Mouse (Mus musculus): ENCODE results near the gene Creld1. TPM values are rescaled to one million over a fixed set of nuclear protein-coding genes. Genes with fewer than 3 reads are reported as not detected.

The Creld1 gene
- polyA plus RNA-seq, 1 experiment from 2014 or later, result 14.0 TPM

DNA sequence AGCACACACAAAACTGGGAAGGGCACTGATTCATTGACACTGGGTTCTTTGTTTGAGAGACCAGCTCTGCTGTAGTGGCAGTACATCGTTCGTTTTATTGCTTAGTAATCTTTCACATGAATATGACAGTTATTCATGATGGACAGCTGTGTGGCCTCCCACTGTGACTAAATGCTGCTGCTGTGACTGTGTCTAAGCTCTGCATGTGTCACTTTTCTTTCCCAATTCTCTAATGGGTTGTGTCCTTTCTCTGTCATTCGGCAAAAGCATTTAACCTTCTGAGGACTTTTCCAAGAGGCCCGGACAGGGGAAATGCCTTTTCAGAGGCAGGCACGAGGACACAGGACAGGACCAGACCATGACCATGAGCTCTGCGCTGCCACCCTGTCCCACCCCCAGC, 30.8 kb downstream of the Creld1 start:
- TF ChIP-seq EP300 (IDR thresholded peaks at IDR 0.05; ENCODE audit: low read depth) (no peak), CTCF (IDR thresholded peaks at IDR 0.05; ENCODE audit: low read depth) (no peak)

DNA sequence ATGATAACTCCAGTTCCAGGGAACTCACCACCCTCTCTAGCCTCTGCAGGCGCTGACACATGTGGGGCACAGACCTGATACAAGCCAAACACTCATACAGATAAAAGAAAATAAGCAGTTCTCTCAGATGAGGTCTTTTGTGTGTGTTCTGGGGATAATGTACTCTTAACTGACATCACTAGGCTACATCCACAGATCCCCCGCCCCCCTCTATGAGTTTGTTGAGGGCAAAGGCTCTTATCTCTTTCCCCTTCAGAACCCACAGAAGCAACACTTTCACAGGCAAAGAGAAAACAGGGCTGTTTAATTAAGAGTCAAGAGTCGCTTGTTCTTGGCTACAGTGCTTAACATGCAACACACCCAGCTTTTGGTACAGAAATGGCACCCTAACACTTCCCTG, 31.5 kb downstream of the Creld1 start:
- ATAC-seq (no peak), DNase-seq (no peak)
- Histone ChIP-seq H3K4me2 (ENCODE audit: low read depth, low read length) (no peak overlapping the region), H3K9me3 (ENCODE audit: low read length) (no peaks in the 10 kb centered on the region), H3K27ac (ENCODE audit: low read depth) (no peak overlapping the region), H3K36me3 (replicated peaks; ENCODE audit: insufficient read depth, low read length) (peaks cover 59% of the 10 kb centered on the region), H3K4me3 (ENCODE audit: low read depth, low read length) (no peak overlapping the region), H3K9ac (replicated peaks) (no peak overlapping the region), H3K4me1 (ENCODE audit: insufficient read depth) (peaks cover 3% of the 10 kb centered on the region; the same call in 1 of the 2 replicates), H3K27me3 (ENCODE audit: insufficient read depth, low read length) (no peaks in the 10 kb centered on the region)
- TF ChIP-seq CTCF (IDR thresholded peaks at IDR 0.05; ENCODE audit: low read depth), result no peak
- TF ChIP-seq EP300 (IDR thresholded peaks at IDR 0.05; ENCODE audit: low read depth), result no peak
- WGBS (ENCODE audit: insufficient replicate concordance), result 70% methylated on average over 3 of the region's 3 CpGs

More for the DNA sequence above, 30.8 kb downstream of the Creld1 start:
- Histone ChIP-seq H3K9me3 (ENCODE audit: low read length) (no peaks in the 10 kb centered on the region), H3K4me1 (ENCODE audit: insufficient read depth) (peaks cover 3% of the 10 kb centered on the region; the same call in 1 of the 2 replicates), H3K4me3 (ENCODE audit: low read depth, low read length) (no peak overlapping the region), H3K4me2 (ENCODE audit: low read depth, low read length) (no peak overlapping the region), H3K9ac (replicated peaks) (no peak overlapping the region), H3K27ac (ENCODE audit: low read depth) (no peak overlapping the region), H3K27me3 (ENCODE audit: insufficient read depth, low read length) (no peaks in the 10 kb centered on the region), H3K36me3 (replicated peaks; ENCODE audit: insufficient read depth, low read length) (peaks cover 53% of the 10 kb centered on the region)
- DNase-seq (no peak), ATAC-seq (no peak)
- 88% methylated on average over 6 of the region's 6 CpGs for WGBS (ENCODE audit: insufficient replicate concordance)

DNA sequence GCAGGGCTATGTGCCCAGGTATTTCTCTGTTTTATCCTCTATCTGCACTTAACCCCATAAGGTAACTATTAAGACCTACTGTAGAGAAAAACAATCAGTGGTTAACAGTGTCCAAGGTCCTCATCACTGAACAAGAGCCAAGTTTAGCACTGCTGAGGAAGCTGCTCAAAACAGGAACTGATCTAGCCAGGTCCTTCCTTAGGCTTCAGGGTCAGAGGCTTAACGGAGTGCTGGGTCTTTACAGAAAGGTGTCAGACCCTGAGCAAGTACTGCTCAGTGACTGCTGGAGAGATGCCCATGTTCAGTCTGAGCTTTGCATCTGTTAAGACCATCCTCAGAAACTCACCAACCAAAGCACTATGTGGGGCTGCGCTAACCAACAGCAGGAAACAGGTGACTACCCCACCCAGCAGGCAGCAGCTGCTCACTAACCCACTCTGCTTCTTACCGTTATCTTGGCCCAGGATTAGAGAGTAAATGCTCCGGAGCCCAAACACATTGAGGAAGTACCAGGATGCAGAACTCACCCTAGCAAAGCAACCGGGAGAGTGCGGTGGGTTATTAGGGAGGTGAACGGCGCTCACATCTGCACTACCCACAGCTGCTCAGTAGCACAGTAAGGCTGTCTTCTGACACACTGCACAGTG, 34.5 kb downstream of the Creld1 start:
- Histone ChIP-seq H3K9ac (replicated peaks) (no peak overlapping the region), H3K36me3 (replicated peaks; ENCODE audit: insufficient read depth, low read length) (peaks cover 80% of the 10 kb centered on the region), H3K27ac (ENCODE audit: low read depth) (0 out of 2 replicates have a peak overlapping the region, but pooled peaks have one; percentile 8), H3K4me2 (ENCODE audit: low read depth, low read length) (no peak overlapping the region), H3K4me3 (ENCODE audit: low read depth, low read length) (no peak overlapping the region), H3K9me3 (ENCODE audit: low read length) (no peaks in the 10 kb centered on the region), H3K27me3 (ENCODE audit: insufficient read depth, low read length) (no peaks in the 10 kb centered on the region), H3K4me1 (ENCODE audit: insufficient read depth) (peaks cover 3% of the 10 kb centered on the region; the same call in 1 of the 2 replicates)
- peak; percentile 14 for DNase-seq
- TF ChIP-seq EP300 (IDR thresholded peaks at IDR 0.05; ENCODE audit: low read depth) (no peak), CTCF (IDR thresholded peaks at IDR 0.05; ENCODE audit: low read depth) (no peak)
- ATAC-seq, result peak; percentile 67
- 44% methylated on average over 8 of the region's 8 CpGs for WGBS (ENCODE audit: insufficient replicate concordance)

DNA sequence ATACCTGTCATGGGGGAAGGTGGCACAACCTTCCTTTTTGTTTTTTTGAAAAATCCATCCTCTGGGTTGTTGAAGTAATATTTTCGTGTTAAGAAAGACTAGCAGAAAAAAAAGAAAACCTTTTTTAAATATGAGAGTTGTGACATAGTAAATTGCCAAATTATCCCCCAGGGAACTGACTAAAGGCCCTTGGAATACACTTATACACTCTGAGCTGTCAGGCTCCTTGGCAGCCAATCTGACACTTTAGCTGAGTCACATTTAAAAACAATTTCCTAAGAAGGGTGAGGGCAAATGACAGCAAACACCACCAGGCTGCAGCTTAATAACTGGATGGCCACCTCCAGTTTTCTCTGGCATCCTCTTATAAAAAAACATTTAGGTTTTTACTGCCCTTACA, 39.2 kb downstream of the Creld1 start:
- no peak overlapping the region for H3K4me2 ChIP-seq (ENCODE audit: low read depth, low read length)
- WGBS (ENCODE audit: insufficient replicate concordance), result 66% methylated on average over 1 of the region's 1 CpGs
- no peaks in the 10 kb centered on the region for H3K4me1 ChIP-seq (ENCODE audit: insufficient read depth)
- H3K9me3 ChIP-seq (ENCODE audit: low read length), result no peaks in the 10 kb centered on the region
- DNase-seq (no peak), ATAC-seq (no peak)
- no peak overlapping the region for H3K27ac ChIP-seq (ENCODE audit: low read depth)
- H3K9ac ChIP-seq (replicated peaks), result no peak overlapping the region
- H3K27me3 ChIP-seq (ENCODE audit: insufficient read depth, low read length), result no peaks in the 10 kb centered on the region
- H3K4me3 ChIP-seq (ENCODE audit: low read depth, low read length), result no peak overlapping the region
- TF ChIP-seq EP300 (IDR thresholded peaks at IDR 0.05; ENCODE audit: low read depth) (no peak), CTCF (IDR thresholded peaks at IDR 0.05; ENCODE audit: low read depth) (no peak)
- peaks cover 49% of the 10 kb centered on the region for H3K36me3 ChIP-seq (replicated peaks; ENCODE audit: insufficient read depth, low read length)

DNA sequence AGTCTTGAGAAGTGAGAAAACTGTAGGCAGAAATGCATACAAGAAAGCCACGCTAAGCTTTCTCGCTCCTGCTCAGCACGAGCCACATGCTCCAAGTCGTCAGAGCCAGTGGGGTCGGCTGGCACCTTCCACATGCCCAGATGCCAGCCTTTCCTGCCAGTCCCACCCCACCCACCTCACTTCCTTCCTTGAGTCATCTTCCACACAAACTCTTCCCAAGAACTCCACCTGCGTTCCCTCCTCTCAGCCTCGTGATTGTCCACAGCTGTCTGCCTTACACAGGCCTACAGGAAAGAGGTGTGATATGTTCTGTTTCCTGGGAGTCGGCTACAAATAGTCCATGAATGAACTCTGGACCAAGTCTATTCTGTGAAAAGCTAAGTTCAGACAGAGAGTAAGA, 40.3 kb downstream of the Creld1 start:
- H3K4me1 ChIP-seq (ENCODE audit: insufficient read depth), result no peaks in the 10 kb centered on the region
- H3K27ac ChIP-seq (ENCODE audit: low read depth), result no peak overlapping the region
- TF ChIP-seq CTCF (IDR thresholded peaks at IDR 0.05; ENCODE audit: low read depth), result no peak
- no peak for TF ChIP-seq EP300 (IDR thresholded peaks at IDR 0.05; ENCODE audit: low read depth)
- H3K36me3 ChIP-seq (replicated peaks; ENCODE audit: insufficient read depth, low read length), result peaks cover 44% of the 10 kb centered on the region
- H3K27me3 ChIP-seq (ENCODE audit: insufficient read depth, low read length), result no peaks in the 10 kb centered on the region
- H3K4me3 ChIP-seq (ENCODE audit: low read depth, low read length), result no peak overlapping the region
- no peak overlapping the region for H3K9ac ChIP-seq (replicated peaks)
- H3K4me2 ChIP-seq (ENCODE audit: low read depth, low read length), result no peak overlapping the region
- DNase-seq, result no peak
- H3K9me3 ChIP-seq (ENCODE audit: low read length), result no peaks in the 10 kb centered on the region
- 71% methylated on average over 8 of the region's 8 CpGs for WGBS (ENCODE audit: insufficient replicate concordance)
- no peak for ATAC-seq

DNA sequence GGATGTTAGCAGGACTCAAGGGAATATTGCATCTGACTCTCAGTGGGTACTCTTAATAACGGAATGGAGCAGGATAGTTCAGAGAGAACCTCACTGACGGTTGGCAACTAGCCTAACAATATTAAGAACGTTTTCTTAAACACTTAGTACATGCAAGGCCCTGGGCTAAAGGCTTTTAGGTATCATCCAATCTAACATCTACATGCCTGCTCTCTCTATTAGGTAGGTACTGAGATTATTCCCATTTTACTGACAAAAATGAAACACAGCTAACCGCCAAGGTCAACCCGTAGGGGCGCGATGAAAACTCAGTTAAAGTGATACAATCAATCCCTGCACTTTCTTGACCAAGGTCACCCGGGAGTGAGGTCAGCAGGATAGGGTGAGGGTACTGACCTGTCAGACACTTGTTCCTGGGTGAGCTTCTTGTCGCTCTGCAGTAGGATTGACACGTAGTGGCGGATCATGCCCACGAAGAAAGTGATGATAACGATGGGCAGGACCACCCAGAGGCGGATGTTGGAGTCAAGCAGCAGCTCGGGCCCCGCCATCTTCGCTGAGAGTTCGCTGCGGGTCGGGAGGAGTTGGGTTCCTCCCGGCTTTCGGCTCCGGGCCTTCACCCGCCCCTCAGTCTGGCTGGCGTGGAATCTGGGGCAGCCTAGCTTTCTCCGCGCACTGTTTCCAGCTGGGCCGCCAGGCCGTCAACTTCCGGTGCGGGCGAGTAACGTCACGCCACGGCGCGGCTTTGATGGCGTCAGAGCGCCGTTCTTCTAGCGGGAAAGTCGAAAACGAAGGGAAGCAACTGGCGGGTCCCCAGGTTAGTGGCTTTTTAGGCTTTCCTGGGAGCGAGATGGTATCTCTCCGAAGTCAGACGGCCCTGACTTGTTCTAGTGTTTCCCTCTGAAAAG, 48.1 kb downstream of the Creld1 start, which contains the start of the genes Emc3 and Fancd2:
Emc3 (minus strand) TSS at position 721 of the 908 bp plus-strand sequence.
Fancd2 (plus strand) TSS at position 751 of the 908 bp plus-strand sequence.
- Histone ChIP-seq H3K27ac (ENCODE audit: low read depth) (peak within 1 kb of the TSS; percentile 83), H3K36me3 (replicated peaks; ENCODE audit: insufficient read depth, low read length) (peaks cover 10% of the 10 kb centered on the region), H3K9ac (replicated peaks) (peak within 1 kb of the TSS; percentile 89), H3K4me3 (ENCODE audit: low read depth, low read length) (peak within 1 kb of the TSS; percentile 94), H3K4me1 (ENCODE audit: insufficient read depth) (peaks cover 17% of the 10 kb centered on the region), H3K9me3 (ENCODE audit: low read length) (no peaks in the 10 kb centered on the region), H3K4me2 (ENCODE audit: low read depth, low read length) (peak within 1 kb of the TSS; percentile 69), H3K27me3 (ENCODE audit: insufficient read depth, low read length) (no peaks in the 10 kb centered on the region)
- DNase-seq (peak; percentile 94), ATAC-seq (peak; percentile 95)
- 0 out of 2 replicates have a peak, but pooled peaks have one; percentile 5 for TF ChIP-seq CTCF (IDR thresholded peaks at IDR 0.05; ENCODE audit: low read depth)
- peak; percentile 63; the same call in 1 of the 2 replicates for TF ChIP-seq EP300 (IDR thresholded peaks at IDR 0.05; ENCODE audit: low read depth)
- WGBS (ENCODE audit: insufficient replicate concordance), result under 1% methylated on average over 47 of the region's 47 CpGs

All from liver, postnatal 0 days (tissue).